Mouse (Mus musculus) cortical plate, adult 2 months (tissue): Measurements from ENCODE around the gene Shisa7.
"Not testable (repeated sequence)": the region's sequence is repeated elsewhere in the genome, so short reads cannot be mapped to it uniquely, and the experiment has no call there.

Experiments used
- CTCF ChIP-seq: fragments of 200-500 bp; IDR thresholded peaks from 2 replicates; pipeline ENCODE4 v1.5.1; 2011; ENCODE audit warnings: mild to moderate bottlenecking, control low read depth, low read length; ENCODE audit not compliant: insufficient read depth; ENCODE audit errors: extremely low read depth
- POLR2A ChIP-seq: fragments of 200-500 bp; IDR thresholded peaks from 2 replicates; pipeline ENCODE4 v1.6.1; 2011; ENCODE audit warnings: mild to moderate bottlenecking, low read length, control low read depth; ENCODE audit not compliant: insufficient read depth; ENCODE audit errors: extremely low read depth

GRCm38 (mm10) chr7:4811131-4811530 is 33.4 kb downstream of the Shisa7 start:
- not testable (repeated sequence) for TF ChIP-seq POLR2A, CTCF
